Mouse (Mus musculus) limb, embryonic 12.5 days (tissue): ENCODE data around the gene Rgs6. TPM values are rescaled to one million over a fixed set of nuclear protein-coding genes. Genes with fewer than 3 reads are reported as not detected.

Source experiments
- ATAC-seq: fragments of 200-750 bp; cut with Nextera tagmentation; 2 replicates; pipeline ENCODE4 v1.8.0; 2017; ENCODE audit warnings: low read depth, moderate TSS enrichment; ENCODE audit not compliant: insufficient number of reproducible peaks, insufficient read depth, low FRiP score, low TSS enrichment
- H3K27ac ChIP-seq: fragments of 300-500 bp; sonication (generic); 2 replicates; pipeline ENCODE4 v1.5.1; 2016; ENCODE audit warnings: mild to moderate bottlenecking, moderate library complexity
- H3K27me3 ChIP-seq: fragments of 300-500 bp; sonication (generic); 2 replicates; pipeline ENCODE4 v1.6.1; 2016; ENCODE audit warnings: mild to moderate bottlenecking, moderate library complexity
- H3K36me3 ChIP-seq: fragments of 300-500 bp; sonication (generic); 2 replicates; pipeline ENCODE4 v1.6.1; 2016; ENCODE audit warnings: mild to moderate bottlenecking, moderate library complexity
- H3K4me1 ChIP-seq: fragments of 300-500 bp; sonication (generic); replicated peaks from 2 replicates; pipeline ENCODE4 v1.6.1; 2016
- H3K4me2 ChIP-seq: fragments of 300-500 bp; sonication (generic); 2 replicates; pipeline ENCODE4 v1.6.1; 2016; ENCODE audit warnings: mild to moderate bottlenecking, moderate library complexity
- H3K4me3 ChIP-seq: fragments of 300-500 bp; sonication (generic); replicated peaks from 2 replicates; pipeline ENCODE4 v1.5.1; 2016; ENCODE audit warnings: mild to moderate bottlenecking
- H3K9ac ChIP-seq: fragments of 300-500 bp; sonication (generic); replicated peaks from 2 replicates; pipeline ENCODE4 v1.6.1; 2016; ENCODE audit warnings: mild to moderate bottlenecking, moderate library complexity
- H3K9me3 ChIP-seq: fragments of 300-500 bp; sonication (generic); 2 replicates; pipeline ENCODE4 v1.6.1; 2016; ENCODE audit warnings: mild to moderate bottlenecking, moderate library complexity
- WGBS: fragments of 180-500 bp; shearing (Covaris S2); methylation state at CpG from one replicate; pipeline ENCODE4 v1.1.7; 2016; 5-methylcytosine and 5-hydroxymethylcytosine counted together
- polyA plus RNA-seq: library from polyadenylated mRNA; unstranded; fragments of >200 nt; fragmentation: Nextera tagmentation; extraction: Ambion mirVana; gene quantifications from 2 replicates; pipeline ENCODE4 v1.2.1, GENCODE M21; 2016

Gene Rgs6
- polyA plus RNA-seq, 1 experiment from 2014 or later, result 0.56 TPM

DNA sequence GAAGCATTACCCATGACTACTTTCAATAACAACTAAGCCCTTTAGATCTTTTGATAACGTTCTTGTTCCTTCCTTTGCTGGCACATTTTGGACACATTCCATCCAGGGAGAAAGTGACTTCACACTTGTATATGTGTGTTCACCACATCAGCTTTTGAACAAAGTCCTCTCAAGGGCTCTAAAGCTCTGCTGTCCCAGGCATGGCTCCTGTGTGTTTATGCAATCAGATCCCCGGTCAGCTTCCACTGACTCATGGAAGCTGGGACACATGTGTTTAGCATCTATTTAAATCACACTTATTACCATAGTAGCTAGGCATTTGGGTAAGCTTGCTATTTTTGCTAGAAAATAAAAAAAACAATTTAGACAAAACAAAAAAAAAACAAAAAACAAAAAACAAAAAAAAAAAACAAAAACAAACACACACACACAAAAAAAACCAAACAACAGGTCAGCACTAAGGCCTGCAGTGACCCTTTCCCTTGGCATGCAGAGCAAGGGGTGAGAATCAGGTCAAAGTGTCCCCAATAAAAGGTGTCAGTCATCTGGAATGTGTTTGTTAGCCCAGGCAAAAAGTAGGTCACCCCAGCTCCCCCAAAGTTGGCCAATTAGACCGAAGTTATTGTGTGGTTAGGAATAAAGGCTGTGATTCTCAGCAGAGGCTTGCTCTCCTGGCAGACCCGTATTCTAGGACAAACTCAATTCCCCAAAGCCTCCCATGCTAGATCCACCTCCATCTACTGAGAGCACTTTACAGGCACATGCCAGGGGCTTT, 267.4 kb downstream of the Rgs6 start:
- no peak for ATAC-seq

DNA sequence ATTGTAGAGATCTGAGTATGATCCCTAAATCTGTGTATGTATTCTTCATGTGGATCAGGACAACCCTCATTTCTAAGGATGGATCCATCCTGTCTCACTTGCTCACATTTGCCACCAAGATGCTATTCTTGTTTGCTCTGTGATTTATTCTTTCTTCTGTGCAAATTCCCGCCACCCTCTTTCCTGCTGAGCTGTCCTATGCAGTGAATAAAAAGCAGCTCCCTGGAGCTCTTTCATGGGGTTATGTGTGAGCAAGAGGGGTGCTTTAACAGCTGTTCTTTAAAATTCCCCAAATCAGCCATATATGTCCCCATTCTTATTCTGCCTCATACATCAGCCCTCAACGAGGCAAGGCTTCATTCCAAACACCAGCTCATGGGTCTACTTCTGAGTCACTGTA, 277.6 kb downstream of the Rgs6 start:
- no peak overlapping the region for H3K4me3 ChIP-seq
- no peaks in the 10 kb centered on the region for H3K36me3 ChIP-seq
- H3K4me1 ChIP-seq, result no peaks in the 10 kb centered on the region
- no peak overlapping the region for H3K4me2 ChIP-seq
- ATAC-seq, result no peak
- no peak overlapping the region for H3K9ac ChIP-seq
- H3K27ac ChIP-seq, result no peak overlapping the region
- no peaks in the 10 kb centered on the region for H3K27me3 ChIP-seq
- no peaks in the 10 kb centered on the region for H3K9me3 ChIP-seq
- 74% methylated on average over 2 of the region's 2 CpGs for WGBS

More for the DNA sequence above, 267.4 kb downstream of the Rgs6 start:
- no peaks in the 10 kb centered on the region for H3K27me3 ChIP-seq
- peaks cover 4% of the 10 kb centered on the region; the same call in 1 of the 2 replicates for H3K9me3 ChIP-seq
- WGBS, result 48% methylated on average over 4 of the region's 4 CpGs
- H3K4me3 ChIP-seq, result no peak overlapping the region
- H3K36me3 ChIP-seq, result no peaks in the 10 kb centered on the region
- H3K27ac ChIP-seq, result no peak overlapping the region
- H3K4me2 ChIP-seq, result no peak overlapping the region
- H3K4me1 ChIP-seq, result no peaks in the 10 kb centered on the region; the same call in 1 of the 2 replicates
- no peak overlapping the region for H3K9ac ChIP-seq

DNA sequence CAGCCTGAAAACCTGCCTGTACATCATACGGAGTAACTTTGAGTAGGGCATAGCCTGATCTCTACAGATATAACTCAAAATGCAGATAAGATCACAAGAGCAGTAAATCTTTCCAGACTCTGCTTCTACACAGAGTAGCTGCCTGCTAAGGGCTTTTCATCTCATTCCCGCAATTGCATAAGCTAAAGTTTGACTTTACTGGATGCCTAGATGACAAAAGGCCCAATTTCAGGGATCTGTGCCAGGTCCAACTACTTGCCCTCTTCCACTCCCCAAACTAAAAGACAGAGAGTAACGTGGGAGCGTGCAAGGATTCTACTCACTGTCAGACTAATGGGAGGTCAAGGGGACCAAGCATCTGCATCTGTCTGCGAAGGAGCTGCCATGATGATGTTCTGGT, 292.6 kb downstream of the Rgs6 start:
- H3K27me3 ChIP-seq, result no peaks in the 10 kb centered on the region
- no peak overlapping the region for H3K9ac ChIP-seq
- no peaks in the 10 kb centered on the region for H3K36me3 ChIP-seq
- WGBS, result 82% methylated on average over 5 of the region's 5 CpGs
- no peak overlapping the region for H3K27ac ChIP-seq
- no peaks in the 10 kb centered on the region for H3K9me3 ChIP-seq
- H3K4me3 ChIP-seq, result no peak overlapping the region
- no peak overlapping the region for H3K4me2 ChIP-seq
- no peaks in the 10 kb centered on the region for H3K4me1 ChIP-seq
- ATAC-seq, result no peak

DNA sequence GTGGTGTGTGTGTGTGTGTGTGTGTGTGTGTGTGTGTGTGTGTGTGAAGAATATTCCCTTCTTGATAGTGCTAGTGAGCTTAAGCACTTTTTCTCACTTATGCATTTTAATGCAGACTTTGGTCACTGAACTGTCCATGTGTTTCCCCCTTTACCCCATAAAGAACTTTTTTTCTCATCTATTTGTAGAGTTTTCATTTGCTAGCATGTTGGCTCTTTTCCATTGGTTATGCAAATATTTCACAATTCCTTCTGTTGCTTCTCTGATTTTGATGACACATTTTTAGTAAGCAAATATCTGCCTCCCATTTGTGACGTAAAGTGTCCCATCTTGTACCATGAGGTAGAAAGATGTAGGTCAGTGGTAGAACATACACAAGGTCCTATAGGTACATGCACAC, 295.0 kb downstream of the Rgs6 start:
- H3K9ac ChIP-seq, result no peak overlapping the region
- H3K9me3 ChIP-seq, result no peaks in the 10 kb centered on the region
- ATAC-seq, result no peak
- no peak overlapping the region for H3K27ac ChIP-seq
- H3K4me2 ChIP-seq, result no peak overlapping the region
- WGBS, result 95% methylated on average over 1 of the region's 1 CpGs
- no peak overlapping the region for H3K4me3 ChIP-seq
- H3K4me1 ChIP-seq, result no peaks in the 10 kb centered on the region
- no peaks in the 10 kb centered on the region for H3K36me3 ChIP-seq
- no peaks in the 10 kb centered on the region for H3K27me3 ChIP-seq

DNA sequence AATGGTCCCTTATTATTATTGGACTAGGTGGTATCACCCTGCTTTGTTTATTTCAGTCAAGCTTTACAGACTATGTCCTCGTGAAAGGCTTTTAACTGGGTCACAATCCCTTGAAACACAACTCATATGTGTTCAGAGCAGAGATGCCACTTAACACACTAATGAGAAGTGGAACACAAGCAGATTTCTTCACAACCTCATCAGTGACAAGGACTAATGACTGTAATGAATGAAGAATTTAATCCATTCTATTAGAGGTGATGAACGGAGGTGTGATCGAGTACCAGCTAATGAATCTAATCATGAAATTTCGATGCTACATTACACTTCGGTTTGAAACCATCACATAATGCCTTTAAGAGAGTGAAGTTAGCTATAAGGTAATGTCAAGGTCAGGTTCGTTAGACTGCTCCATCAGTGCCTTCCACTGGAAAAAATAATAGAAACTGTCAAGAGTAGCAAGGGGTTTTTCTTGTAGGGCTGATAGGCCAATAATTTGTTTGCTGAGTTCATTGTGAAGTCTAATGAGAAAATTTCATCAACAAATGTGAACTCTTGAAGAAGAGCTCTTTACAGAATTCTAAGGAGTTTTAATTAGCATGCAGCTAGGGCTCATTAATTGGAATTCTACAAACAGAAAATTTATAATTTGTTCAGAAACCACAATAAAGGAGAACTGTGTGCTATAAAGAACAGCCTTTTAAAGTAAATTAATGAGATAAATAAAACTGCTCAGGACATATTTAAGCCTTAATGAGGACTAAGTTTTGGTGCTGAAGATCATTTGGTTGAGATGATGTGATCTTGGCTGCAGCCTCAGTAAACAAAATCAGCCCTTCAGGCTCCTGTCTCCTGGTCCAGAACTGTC, 307.1 kb downstream of the Rgs6 start:
- H3K27ac ChIP-seq, result no peak overlapping the region
- H3K9ac ChIP-seq, result no peak overlapping the region
- H3K4me1 ChIP-seq, result no peaks in the 10 kb centered on the region
- H3K9me3 ChIP-seq, result no peaks in the 10 kb centered on the region
- ATAC-seq, result no peak
- H3K4me2 ChIP-seq, result no peak overlapping the region
- H3K36me3 ChIP-seq, result no peaks in the 10 kb centered on the region
- no peaks in the 10 kb centered on the region for H3K27me3 ChIP-seq
- H3K4me3 ChIP-seq, result no peak overlapping the region
- 71% methylated on average over 6 of the region's 6 CpGs for WGBS

DNA sequence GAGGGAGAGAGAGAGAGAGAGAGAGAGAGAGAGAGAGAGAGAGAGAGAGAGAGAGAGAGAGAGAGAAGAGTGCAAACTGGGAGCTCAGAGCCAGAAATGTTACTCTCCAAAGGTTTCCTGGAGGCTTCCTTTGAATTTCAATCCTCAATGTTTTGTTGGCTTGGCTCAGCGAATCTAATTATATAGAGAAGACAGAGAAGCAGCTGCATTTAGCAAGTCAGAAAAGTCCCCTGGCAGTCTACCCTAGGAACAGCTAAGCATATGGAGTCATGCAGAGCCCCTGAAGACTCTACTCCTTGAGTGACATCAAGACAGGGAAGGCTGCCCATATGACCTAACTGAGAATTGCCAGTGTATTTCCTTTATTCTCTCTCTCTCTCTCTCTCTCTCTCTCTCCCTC, 317.7 kb downstream of the Rgs6 start:
- Histone ChIP-seq H3K4me3 (no peak overlapping the region), H3K4me2 (no peak overlapping the region), H3K27me3 (no peaks in the 10 kb centered on the region), H3K36me3 (no peaks in the 10 kb centered on the region), H3K9ac (no peak overlapping the region), H3K27ac (no peak overlapping the region), H3K4me1 (peaks cover 21% of the 10 kb centered on the region), H3K9me3 (peaks cover 3% of the 10 kb centered on the region; the same call in 1 of the 2 replicates)
- 63% methylated on average over 1 of the region's 1 CpGs for WGBS
- ATAC-seq, result no peak

DNA sequence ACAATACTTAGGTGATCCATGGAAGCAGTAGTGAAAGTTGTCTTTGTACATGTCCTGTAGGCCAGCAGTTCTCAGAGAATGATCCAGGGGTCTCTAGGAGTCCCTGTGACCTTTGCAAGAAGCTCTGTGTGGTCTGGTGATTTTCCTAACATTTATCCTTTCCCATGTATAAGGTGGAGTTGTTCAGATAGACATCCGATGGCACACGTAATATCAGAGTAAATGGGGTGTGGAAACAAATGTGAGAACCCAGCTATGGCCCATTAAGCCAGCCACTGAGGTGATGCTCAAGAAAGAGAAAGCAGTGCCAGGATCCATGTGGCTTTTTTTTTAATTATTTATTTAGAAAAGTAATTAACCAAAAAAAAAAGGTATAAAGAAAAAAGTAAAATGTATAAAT, 322.8 kb downstream of the Rgs6 start:
- no peaks in the 10 kb centered on the region for H3K36me3 ChIP-seq
- H3K4me1 ChIP-seq, result peaks cover 15% of the 10 kb centered on the region
- no peaks in the 10 kb centered on the region for H3K27me3 ChIP-seq
- H3K9me3 ChIP-seq, result 0 out of 2 replicates have a peak, but pooled peaks cover 3% of the 10 kb centered on the region
- H3K4me3 ChIP-seq, result no peak overlapping the region
- H3K9ac ChIP-seq, result no peak overlapping the region
- H3K27ac ChIP-seq, result no peak overlapping the region
- no peak overlapping the region for H3K4me2 ChIP-seq
- ATAC-seq, result no peak
- WGBS, result 97% methylated on average over 2 of the region's 2 CpGs

DNA sequence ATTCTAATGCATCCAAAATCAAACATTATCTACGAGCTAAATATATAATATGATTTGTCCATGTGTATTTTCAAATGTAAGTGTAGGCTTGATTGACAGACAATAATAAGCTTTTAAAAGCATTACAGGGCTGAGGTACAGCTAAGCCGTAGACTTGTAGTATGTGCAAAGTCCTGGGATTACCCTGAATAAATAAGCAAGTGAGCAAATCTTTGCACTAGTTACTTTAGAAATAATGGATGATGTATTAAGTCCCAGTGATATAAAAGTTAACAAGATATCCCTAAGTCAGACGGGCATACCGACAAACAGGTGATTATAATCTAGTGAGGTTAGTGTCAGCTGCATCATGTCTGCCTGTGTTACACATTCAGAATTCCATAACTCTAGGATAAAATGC, 326.0 kb downstream of the Rgs6 start:
- ATAC-seq, result no peak
- WGBS, result 72% methylated on average over 4 of the region's 4 CpGs
- H3K27me3 ChIP-seq, result no peaks in the 10 kb centered on the region
- H3K9ac ChIP-seq, result no peak overlapping the region
- H3K4me1 ChIP-seq, result peaks cover 3% of the 10 kb centered on the region; the same call in 1 of the 2 replicates
- no peak overlapping the region for H3K27ac ChIP-seq
- H3K36me3 ChIP-seq, result no peaks in the 10 kb centered on the region
- H3K4me2 ChIP-seq, result no peak overlapping the region
- H3K9me3 ChIP-seq, result 0 out of 2 replicates have a peak, but pooled peaks cover 3% of the 10 kb centered on the region
- H3K4me3 ChIP-seq, result no peak overlapping the region

DNA sequence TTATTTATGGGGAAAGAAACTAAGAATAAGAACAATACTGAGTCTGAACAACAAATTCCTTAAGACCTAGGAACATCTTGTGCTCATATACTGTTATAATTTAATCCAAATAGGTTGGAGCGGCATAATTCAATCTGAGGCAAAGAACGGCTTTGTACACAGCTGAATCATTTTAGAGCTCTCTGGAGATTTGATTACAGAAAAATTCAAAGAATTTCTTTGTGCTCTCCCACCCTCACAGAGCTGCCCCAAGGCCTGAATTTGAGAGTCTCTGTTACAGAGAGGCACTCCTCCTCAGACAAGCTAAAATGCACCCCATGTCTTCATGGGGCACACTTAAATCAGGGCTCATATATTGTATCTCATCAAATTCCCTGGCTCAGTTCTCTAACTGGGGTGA, 332.1 kb downstream of the Rgs6 start:
- H3K9ac ChIP-seq, result no peak overlapping the region
- peaks cover 13% of the 10 kb centered on the region; the same call in 1 of the 2 replicates for H3K4me1 ChIP-seq
- no peaks in the 10 kb centered on the region for H3K36me3 ChIP-seq
- ATAC-seq, result no peak
- H3K27ac ChIP-seq, result no peak overlapping the region
- WGBS, result 53% methylated on average over 2 of the region's 2 CpGs
- no peaks in the 10 kb centered on the region for H3K9me3 ChIP-seq
- H3K27me3 ChIP-seq, result no peaks in the 10 kb centered on the region
- H3K4me3 ChIP-seq, result no peak overlapping the region
- H3K4me2 ChIP-seq, result no peak overlapping the region

DNA sequence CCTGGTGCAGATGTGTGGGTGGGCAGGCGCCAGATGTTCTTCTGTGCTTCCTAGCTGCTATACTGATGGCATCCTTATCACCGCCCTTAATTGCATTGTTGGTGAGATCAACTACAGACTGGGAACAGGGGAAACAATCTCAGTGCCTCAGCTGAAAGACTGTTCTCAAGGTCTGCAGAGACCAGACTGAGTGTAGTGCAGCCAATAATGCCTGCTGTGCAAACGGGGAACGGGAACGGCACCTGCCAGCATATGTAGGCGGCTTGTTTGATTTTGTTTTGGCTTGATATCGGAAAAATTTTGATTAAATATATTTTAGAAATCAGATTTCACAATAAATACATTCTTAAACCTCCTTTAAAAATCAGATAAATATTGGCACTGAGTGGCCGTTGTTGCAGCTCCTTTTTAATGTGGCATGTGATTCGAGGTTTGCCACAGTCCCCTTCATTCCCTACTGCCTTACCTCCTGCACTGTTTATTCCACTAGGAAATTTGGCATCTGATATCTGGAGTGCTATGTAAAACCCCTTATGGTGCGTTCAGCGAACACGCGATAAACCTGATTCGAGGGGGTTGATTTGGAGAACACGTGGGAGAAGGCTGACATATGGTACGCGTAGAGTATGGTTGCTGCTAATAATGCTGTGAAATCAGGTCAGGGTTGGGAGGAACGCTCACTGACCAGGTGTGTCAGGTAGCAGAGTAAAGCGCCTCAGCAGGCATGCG, 333.4 kb downstream of the Rgs6 start:
- H3K9ac ChIP-seq, result no peak overlapping the region
- peaks cover 13% of the 10 kb centered on the region; the same call in 1 of the 2 replicates for H3K4me1 ChIP-seq
- no peaks in the 10 kb centered on the region for H3K9me3 ChIP-seq
- ATAC-seq, result no peak
- H3K4me3 ChIP-seq, result no peak overlapping the region
- H3K4me2 ChIP-seq, result no peak overlapping the region
- H3K27ac ChIP-seq, result no peak overlapping the region
- WGBS, result 89% methylated on average over 20 of the region's 20 CpGs
- H3K36me3 ChIP-seq, result no peaks in the 10 kb centered on the region
- no peaks in the 10 kb centered on the region for H3K27me3 ChIP-seq
